Mouse (Mus musculus) T-helper 17 cell (primary cell): ENCODE measurements around the gene Gm11938.

Experiments used
- in situ Hi-C, 2 experiments: fragments of 300-600 bp; cut with MboI, MseI; formaldehyde crosslinking; loops; 1 replicate in 1 of 2; 2 replicates in 1 of 2; pipeline ENCODE4 v1.15.1; 2025; ENCODE audit warnings: high pct_unique_total_duplicates in 2 of 2

Gm11938 gene

GRCm38 (mm10) chr11:99574106-99574505 is 29.0 kb downstream of the Gm11938 start:
- in situ Hi-C loops, result no loop called here

GRCm38 (mm10) chr11:99573164-99573563 is 29.9 kb downstream of the Gm11938 start:
- in situ Hi-C loops, result no loop called here

- in situ Hi-C loops, result no loop called here
These were observed 36.6 kb downstream of the Gm11938 start, which contains the start of gene Krtap3-1 for GRCm38 (mm10) chr11:99566530-99566929. Gene Krtap3-1, minus strand, starts transcription at chr11:99566630.

GRCm38 (mm10) chr11:99562580-99562979 is 40.5 kb downstream of the Gm11938 start:
- in situ Hi-C loops, result no loop called here

GRCm38 (mm10) chr11:99559366-99559765 is 43.7 kb downstream of the Gm11938 start, which contains the start of gene Gm11939:
Gene Gm11939, minus strand, starts transcription at chr11:99559466.
- in situ Hi-C loops, result no loop called here

GRCm38 (mm10) chr11:99557976-99558745 is 44.9 kb downstream of the Gm11938 start:
- in situ Hi-C loops, result no loop called here

- in situ Hi-C loops, result no loop called here
These were observed 46.4 kb downstream of the Gm11938 start, which contains the start of gene Krtap3-2 for GRCm38 (mm10) chr11:99556753-99557152. Gene Krtap3-2, minus strand, starts transcription at chr11:99556853.

- in situ Hi-C loops, result no loop called here
These were observed 46.9 kb downstream of the Gm11938 start for GRCm38 (mm10) chr11:99556195-99556594.
